Mouse (Mus musculus): Measurements from ENCODE around the gene Tmem256. TPM values are rescaled to one million over a fixed set of nuclear protein-coding genes. Genes with fewer than 3 reads are reported as not detected.

Tmem256 gene
- polyA plus RNA-seq, 1 experiment, result 72.1 TPM

GRCm38 (mm10) chr11:69834001-69834549, 4.2 kb upstream of the Tmem256 start:
- TF ChIP-seq CTCF (IDR thresholded peaks at IDR 0.05; ENCODE audit: borderline replicate concordance, insufficient read depth, low read length) (no peak), POLR2A (IDR thresholded peaks at IDR 0.05; ENCODE audit: low read depth, low read length) (no peak)
- Histone ChIP-seq H3K4me1 (ENCODE audit: control insufficient read depth, insufficient read depth, low read length) (peaks cover 3% of the 10 kb centered on the region; the same call in 1 of the 2 replicates), H3K4me3 (ENCODE audit: insufficient read depth, low read length) (no peak overlapping the region), H3K27ac (ENCODE audit: insufficient read depth, low read length) (no peak overlapping the region)

GRCm38 (mm10) chr11:69835326-69835965, 2.9 kb upstream of the Tmem256 start:
- Histone ChIP-seq H3K4me1 (ENCODE audit: control insufficient read depth, insufficient read depth, low read length) (peaks cover 3% of the 10 kb centered on the region; the same call in 1 of the 2 replicates), H3K4me3 (ENCODE audit: insufficient read depth, low read length) (no peak overlapping the region), H3K27ac (ENCODE audit: insufficient read depth, low read length) (no peak overlapping the region)
- TF ChIP-seq CTCF (IDR thresholded peaks at IDR 0.05; ENCODE audit: borderline replicate concordance, insufficient read depth, low read length), result no peak
- no peak for TF ChIP-seq POLR2A (IDR thresholded peaks at IDR 0.05; ENCODE audit: low read depth, low read length)

GRCm38 (mm10) chr11:69835966-69836335, 2.4 kb upstream of the Tmem256 start:
- Histone ChIP-seq H3K27ac (ENCODE audit: insufficient read depth, low read length) (no peak overlapping the region), H3K4me3 (ENCODE audit: insufficient read depth, low read length) (peak overlapping the region; percentile 76), H3K4me1 (ENCODE audit: control insufficient read depth, insufficient read depth, low read length) (peaks cover 3% of the 10 kb centered on the region; the same call in 1 of the 2 replicates)
- TF ChIP-seq CTCF (IDR thresholded peaks at IDR 0.05; ENCODE audit: borderline replicate concordance, insufficient read depth, low read length), result no peak
- TF ChIP-seq POLR2A (IDR thresholded peaks at IDR 0.05; ENCODE audit: low read depth, low read length), result no peak

GRCm38 (mm10) chr11:69836703-69837576, 1.4 kb upstream of the Tmem256 start:
- no peak overlapping the region for H3K27ac ChIP-seq (ENCODE audit: insufficient read depth, low read length)
- peak overlapping the region; percentile 76 for H3K4me3 ChIP-seq (ENCODE audit: insufficient read depth, low read length)
- TF ChIP-seq CTCF (IDR thresholded peaks at IDR 0.05; ENCODE audit: borderline replicate concordance, insufficient read depth, low read length) (no peak), POLR2A (IDR thresholded peaks at IDR 0.05; ENCODE audit: low read depth, low read length) (no peak)
- peaks cover 3% of the 10 kb centered on the region; the same call in 1 of the 2 replicates for H3K4me1 ChIP-seq (ENCODE audit: control insufficient read depth, insufficient read depth, low read length)

GRCm38 (mm10) chr11:69837604-69837951, 736 bp upstream of the Tmem256 start, which contains the start of gene Nlgn2:
Nlgn2 (minus strand) TSS chr11:69837784.
- H3K27ac ChIP-seq (ENCODE audit: insufficient read depth, low read length), result peak within 1 kb of the TSS; percentile 35
- H3K4me3 ChIP-seq (ENCODE audit: insufficient read depth, low read length), result peak within 1 kb of the TSS; percentile 76
- TF ChIP-seq CTCF (IDR thresholded peaks at IDR 0.05; ENCODE audit: borderline replicate concordance, insufficient read depth, low read length) (no peak), POLR2A (IDR thresholded peaks at IDR 0.05; ENCODE audit: low read depth, low read length) (peak; percentile 53)
- peaks cover 3% of the 10 kb centered on the region; the same call in 1 of the 2 replicates for H3K4me1 ChIP-seq (ENCODE audit: control insufficient read depth, insufficient read depth, low read length)

- TF ChIP-seq POLR2A (IDR thresholded peaks at IDR 0.05; ENCODE audit: low read depth, low read length), result no peak
- TF ChIP-seq CTCF (IDR thresholded peaks at IDR 0.05; ENCODE audit: borderline replicate concordance, insufficient read depth, low read length), result no peak
- peaks cover 3% of the 10 kb centered on the region; the same call in 1 of the 2 replicates for H3K4me1 ChIP-seq (ENCODE audit: control insufficient read depth, insufficient read depth, low read length)
- H3K4me3 ChIP-seq (ENCODE audit: insufficient read depth, low read length), result peak overlapping the region; percentile 73
- H3K27ac ChIP-seq (ENCODE audit: insufficient read depth, low read length), result peak overlapping the region; percentile 35
These were observed 395 bp downstream of the Tmem256 start for GRCm38 (mm10) chr11:69838714-69839104.

GRCm38 (mm10) chr11:69846198-69846680, 7.9 kb downstream of the Tmem256 start, which contains the start of gene Plscr3:
Plscr3 (plus strand) TSS chr11:69846376.
- H3K4me3 ChIP-seq (ENCODE audit: insufficient read depth, low read length), result peak within 1 kb of the TSS; percentile 80
- TF ChIP-seq POLR2A (IDR thresholded peaks at IDR 0.05; ENCODE audit: low read depth, low read length) (peak; percentile 95), CTCF (IDR thresholded peaks at IDR 0.05; ENCODE audit: borderline replicate concordance, insufficient read depth, low read length) (no peak)
- peak within 1 kb of the TSS; percentile 84 for H3K27ac ChIP-seq (ENCODE audit: insufficient read depth, low read length)
- H3K4me1 ChIP-seq (ENCODE audit: control insufficient read depth, insufficient read depth, low read length), result peaks cover 5% of the 10 kb centered on the region

- peak overlapping the region; percentile 50 for H3K27ac ChIP-seq (ENCODE audit: insufficient read depth, low read length)
- H3K4me1 ChIP-seq (ENCODE audit: control insufficient read depth, insufficient read depth, low read length), result peaks cover 5% of the 10 kb centered on the region
- peak overlapping the region; percentile 80 for H3K4me3 ChIP-seq (ENCODE audit: insufficient read depth, low read length)
- TF ChIP-seq POLR2A (IDR thresholded peaks at IDR 0.05; ENCODE audit: low read depth, low read length) (peak; percentile 56; the same call in 1 of the 2 replicates), CTCF (IDR thresholded peaks at IDR 0.05; ENCODE audit: borderline replicate concordance, insufficient read depth, low read length) (no peak)
These were observed 8.7 kb downstream of the Tmem256 start for GRCm38 (mm10) chr11:69846738-69847688.

Data from embryonic fibroblast, embryonic 13.5 days (primary cell).